Mouse (Mus musculus): ENCODE data around the gene Lrrc71.

Lrrc71 gene

GRCm38 (mm10) chr3:87763683-87764289 is 15.4 kb upstream of the Lrrc71 start:
- DNase-seq (ENCODE audit: low spot score in 2 of 2): peak in 1 of 2 experiments; percentile 70

- DNase-seq (ENCODE audit: low spot score in 2 of 2): no peak
Observed at GRCm38 (mm10) chr3:87763202-87763601, 14.8 kb upstream of the Lrrc71 start.

- no peak for DNase-seq (ENCODE audit: low spot score in 2 of 2)
Observed at GRCm38 (mm10) chr3:87761408-87762375, 13.3 kb upstream of the Lrrc71 start.

- no peak for DNase-seq (ENCODE audit: low spot score in 2 of 2)
Observed at GRCm38 (mm10) chr3:87758641-87759040, 10.2 kb upstream of the Lrrc71 start.

- no peak for DNase-seq (ENCODE audit: low spot score in 2 of 2)
Observed at GRCm38 (mm10) chr3:87756488-87756887, 8.1 kb upstream of the Lrrc71 start.

GRCm38 (mm10) chr3:87755964-87756363 is 7.5 kb upstream of the Lrrc71 start:
- DNase-seq (ENCODE audit: low spot score in 2 of 2): peak; percentile 63 to 84

- no peak for DNase-seq (ENCODE audit: low spot score in 2 of 2)
Observed at GRCm38 (mm10) chr3:87753829-87754228, 5.4 kb upstream of the Lrrc71 start.

GRCm38 (mm10) chr3:87752567-87752966 is 4.1 kb upstream of the Lrrc71 start:
- DNase-seq (ENCODE audit: low spot score in 2 of 2): no peak

- DNase-seq (ENCODE audit: low spot score in 2 of 2): no peak
Observed at GRCm38 (mm10) chr3:87749977-87750376, 1.6 kb upstream of the Lrrc71 start.

GRCm38 (mm10) chr3:87749036-87749435 is 611 bp upstream of the Lrrc71 start:
- no peak for DNase-seq (ENCODE audit: low spot score in 2 of 2)

GRCm38 (mm10) chr3:87745036-87745659 is 3.3 kb downstream of the Lrrc71 start:
- no peak for DNase-seq (ENCODE audit: low spot score in 2 of 2)

GRCm38 (mm10) chr3:87743927-87744326 is 4.5 kb downstream of the Lrrc71 start:
- no peak for DNase-seq (ENCODE audit: low spot score in 2 of 2)

- no peak for DNase-seq (ENCODE audit: low spot score in 2 of 2)
Observed at GRCm38 (mm10) chr3:87742735-87743134, 5.7 kb downstream of the Lrrc71 start.

GRCm38 (mm10) chr3:87742013-87742412 is 6.4 kb downstream of the Lrrc71 start:
- DNase-seq (ENCODE audit: low spot score in 2 of 2): no peak

- no peak for DNase-seq (ENCODE audit: low spot score in 2 of 2)
Observed at GRCm38 (mm10) chr3:87738906-87739305, 9.5 kb downstream of the Lrrc71 start.

- DNase-seq (ENCODE audit: low spot score in 2 of 2): no peak
Observed at GRCm38 (mm10) chr3:87735335-87735734, 13.1 kb downstream of the Lrrc71 start.

- no peak for DNase-seq (ENCODE audit: low spot score in 2 of 2)
Observed at GRCm38 (mm10) chr3:87733984-87734761, 14.3 kb downstream of the Lrrc71 start.

- DNase-seq (ENCODE audit: low spot score in 2 of 2): no peak
Observed at GRCm38 (mm10) chr3:87733098-87733497, 15.3 kb downstream of the Lrrc71 start.

- no peak for DNase-seq (ENCODE audit: low spot score in 2 of 2)
Observed at GRCm38 (mm10) chr3:87728696-87729095, 19.7 kb downstream of the Lrrc71 start.

GRCm38 (mm10) chr3:87726191-87726590 is 22.2 kb downstream of the Lrrc71 start:
- no peak for DNase-seq (ENCODE audit: low spot score in 2 of 2)

GRCm38 (mm10) chr3:87725396-87726160 is 22.8 kb downstream of the Lrrc71 start:
- no peak for DNase-seq (ENCODE audit: low spot score in 2 of 2)

Measured in frontal cortex, postnatal 10 days (tissue).